Mouse (Mus musculus): ENCODE measurements around the gene Tamm41. TPM values are rescaled to one million over a fixed set of nuclear protein-coding genes. Genes with fewer than 3 reads are reported as not detected.

Tamm41 gene
- polyA plus RNA-seq, 2 experiments, result 16.0 to 27.3 TPM

DNA sequence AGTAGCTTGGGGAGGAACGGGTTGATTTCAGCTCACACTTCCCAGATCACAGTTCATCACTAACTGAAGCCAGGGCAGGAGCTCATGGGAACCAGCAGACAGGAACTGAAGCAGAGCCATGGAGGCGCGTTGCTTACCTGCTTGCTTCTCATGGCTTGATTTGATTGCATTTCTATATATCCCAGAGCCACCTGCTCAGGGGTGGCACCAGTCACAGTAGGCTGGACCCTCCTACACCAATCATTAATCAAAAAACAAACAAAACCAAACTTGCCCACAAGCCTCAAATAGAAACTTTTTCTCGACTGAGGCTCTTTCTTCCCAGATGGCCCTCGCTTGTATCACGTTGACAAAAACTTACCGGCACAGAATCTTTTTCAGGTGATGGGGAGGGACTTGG is 55.0 kb downstream of the Tamm41 start:
- no peak overlapping the region for H3K4me2 ChIP-seq (ENCODE audit: low read depth)
- no peaks in the 10 kb centered on the region for H3K4me1 ChIP-seq (replicated peaks; ENCODE audit: control insufficient read depth in 2 of 2, insufficient read depth in 2 of 2, low read length in 1 of 2)
- H3K9ac ChIP-seq (replicated peaks), result no peak overlapping the region
- no peaks in the 10 kb centered on the region for H3K27me3 ChIP-seq (ENCODE audit: control insufficient read depth, insufficient read depth, low read length)
- H3K27ac ChIP-seq, result no peak overlapping the region
- H3K4me3 ChIP-seq (ENCODE audit: insufficient read depth in 1 of 2, low read depth in 2 of 2, low read length in 2 of 2), result no peak overlapping the region
- DNase-seq (ENCODE audit: low read depth in 3 of 3, low spot score in 3 of 3), result no peak
- TF ChIP-seq CTCF (IDR thresholded peaks at IDR 0.05; ENCODE audit: low read depth) (no peak), EP300 (IDR thresholded peaks at IDR 0.05; ENCODE audit: low read depth) (no peak)
- WGBS (ENCODE audit: insufficient replicate concordance), result 56% methylated on average over 7 of the region's 7 CpGs
- no peaks in the 10 kb centered on the region for H3K36me3 ChIP-seq (replicated peaks; ENCODE audit: control insufficient read depth, insufficient read depth, low read depth)
- no peak for ATAC-seq (ENCODE audit: insufficient read depth)
- H3K9me3 ChIP-seq (ENCODE audit: control insufficient read depth, low read length), result no peaks in the 10 kb centered on the region

- ATAC-seq (ENCODE audit: insufficient read depth), result no peak
- H3K27ac ChIP-seq, result no peak overlapping the region
- H3K9ac ChIP-seq (replicated peaks), result no peak overlapping the region
- H3K36me3 ChIP-seq (replicated peaks; ENCODE audit: control insufficient read depth, insufficient read depth, low read depth), result no peaks in the 10 kb centered on the region
- no peak for DNase-seq (ENCODE audit: low read depth in 3 of 3, low spot score in 3 of 3)
- H3K27me3 ChIP-seq (ENCODE audit: control insufficient read depth, insufficient read depth, low read length), result no peaks in the 10 kb centered on the region
- no peaks in the 10 kb centered on the region for H3K4me1 ChIP-seq (replicated peaks; ENCODE audit: control insufficient read depth in 2 of 2, insufficient read depth in 2 of 2, low read length in 1 of 2)
- no peak overlapping the region for H3K4me2 ChIP-seq (ENCODE audit: low read depth)
- no peaks in the 10 kb centered on the region for H3K9me3 ChIP-seq (ENCODE audit: control insufficient read depth, low read length)
- 24% methylated on average over 1 of the region's 1 CpGs for WGBS (ENCODE audit: insufficient replicate concordance)
- TF ChIP-seq CTCF (IDR thresholded peaks at IDR 0.05; ENCODE audit: low read depth) (no peak), EP300 (IDR thresholded peaks at IDR 0.05; ENCODE audit: low read depth) (no peak)
- no peak overlapping the region for H3K4me3 ChIP-seq (ENCODE audit: insufficient read depth in 1 of 2, low read depth in 2 of 2, low read length in 2 of 2)
These were observed 58.0 kb downstream of the Tamm41 start for GRCm38 (mm10) chr6:114979715-114980114.

- no peak overlapping the region for H3K27ac ChIP-seq
- no peaks in the 10 kb centered on the region for H3K27me3 ChIP-seq (ENCODE audit: control insufficient read depth, insufficient read depth, low read length)
- no peaks in the 10 kb centered on the region for H3K9me3 ChIP-seq (ENCODE audit: control insufficient read depth, low read length)
- no peak overlapping the region for H3K9ac ChIP-seq (replicated peaks)
- no peak overlapping the region for H3K4me2 ChIP-seq (ENCODE audit: low read depth)
- TF ChIP-seq CTCF (IDR thresholded peaks at IDR 0.05; ENCODE audit: low read depth) (no peak), EP300 (IDR thresholded peaks at IDR 0.05; ENCODE audit: low read depth) (no peak)
- H3K4me1 ChIP-seq (replicated peaks; ENCODE audit: control insufficient read depth in 2 of 2, insufficient read depth in 2 of 2, low read length in 1 of 2), result no peaks in the 10 kb centered on the region
- no peak for DNase-seq (ENCODE audit: low read depth in 3 of 3, low spot score in 3 of 3)
- 63% methylated on average over 7 of the region's 7 CpGs for WGBS (ENCODE audit: insufficient replicate concordance)
- H3K36me3 ChIP-seq (replicated peaks; ENCODE audit: control insufficient read depth, insufficient read depth, low read depth), result no peaks in the 10 kb centered on the region
- ATAC-seq (ENCODE audit: insufficient read depth), result no peak
- H3K4me3 ChIP-seq (ENCODE audit: insufficient read depth in 1 of 2, low read depth in 2 of 2, low read length in 2 of 2), result no peak overlapping the region
These were observed 60.7 kb downstream of the Tamm41 start for GRCm38 (mm10) chr6:114976915-114977419.

GRCm38 (mm10) chr6:114974331-114974730 is 63.3 kb downstream of the Tamm41 start:
- H3K4me2 ChIP-seq (ENCODE audit: low read depth), result no peak overlapping the region
- no peaks in the 10 kb centered on the region for H3K4me1 ChIP-seq (replicated peaks; ENCODE audit: control insufficient read depth in 2 of 2, insufficient read depth in 2 of 2, low read length in 1 of 2)
- H3K36me3 ChIP-seq (replicated peaks; ENCODE audit: control insufficient read depth, insufficient read depth, low read depth), result no peaks in the 10 kb centered on the region
- H3K9me3 ChIP-seq (ENCODE audit: control insufficient read depth, low read length), result no peaks in the 10 kb centered on the region
- 63% methylated on average over 1 of the region's 1 CpGs for whole genome bisulfite sequencing (ENCODE audit: insufficient replicate concordance)
- ATAC-seq (ENCODE audit: insufficient read depth) (no peak), DNase-seq (ENCODE audit: low read depth in 3 of 3, low spot score in 3 of 3) (no peak)
- H3K4me3 ChIP-seq (ENCODE audit: insufficient read depth in 1 of 2, low read depth in 2 of 2, low read length in 2 of 2), result no peak overlapping the region
- no peak for TF ChIP-seq CTCF (IDR thresholded peaks at IDR 0.05; ENCODE audit: low read depth)
- no peak for TF ChIP-seq EP300 (IDR thresholded peaks at IDR 0.05; ENCODE audit: low read depth)
- H3K9ac ChIP-seq (replicated peaks), result no peak overlapping the region
- H3K27me3 ChIP-seq (ENCODE audit: control insufficient read depth, insufficient read depth, low read length), result peaks cover 13% of the 10 kb centered on the region
- no peak overlapping the region for H3K27ac ChIP-seq

GRCm38 (mm10) chr6:114972988-114973387 is 64.7 kb downstream of the Tamm41 start:
- Histone ChIP-seq H3K27ac (no peak overlapping the region), H3K4me2 (ENCODE audit: low read depth) (no peak overlapping the region), H3K27me3 (ENCODE audit: control insufficient read depth, insufficient read depth, low read length) (peaks cover 26% of the 10 kb centered on the region), H3K36me3 (replicated peaks; ENCODE audit: control insufficient read depth, insufficient read depth, low read depth) (no peaks in the 10 kb centered on the region), H3K9ac (replicated peaks) (no peak overlapping the region), H3K4me1 (replicated peaks; ENCODE audit: control insufficient read depth in 2 of 2, insufficient read depth in 2 of 2, low read length in 1 of 2) (no peaks in the 10 kb centered on the region), H3K4me3 (ENCODE audit: insufficient read depth in 1 of 2, low read depth in 2 of 2, low read length in 2 of 2) (no peak overlapping the region), H3K9me3 (ENCODE audit: control insufficient read depth, low read length) (no peaks in the 10 kb centered on the region)
- DNase-seq (ENCODE audit: low read depth in 3 of 3, low spot score in 3 of 3), result no peak
- no peak for ATAC-seq (ENCODE audit: insufficient read depth)
- TF ChIP-seq EP300 (IDR thresholded peaks at IDR 0.05; ENCODE audit: low read depth) (no peak), CTCF (IDR thresholded peaks at IDR 0.05; ENCODE audit: low read depth) (no peak)
- 35% methylated on average over 1 of the region's 1 CpGs for WGBS (ENCODE audit: insufficient replicate concordance)
